Mouse (Mus musculus) forebrain, embryonic 11.5 days (tissue): ENCODE results near the gene Ccdc81. TPM values are rescaled to one million over a fixed set of nuclear protein-coding genes. Genes with fewer than 3 reads are reported as not detected.

ENCODE experiments used
- ATAC-seq: fragments of 200-750 bp; cut with Nextera tagmentation; replicated peaks from 2 replicates; pipeline ENCODE4 v1.8.0; 2017; ENCODE audit warnings: moderate TSS enrichment; ENCODE audit not compliant: low FRiP score
- DNase-seq: peaks from one replicate; pipeline ENCODE4 v3.0.0-alpha.2; 2017; ENCODE audit warnings: low spot score
- H3K27ac ChIP-seq: fragments of 300-500 bp; sonication (generic); 2 replicates; pipeline ENCODE4 v1.5.1; 2014; ENCODE audit warnings: low read depth, low read length
- H3K27me3 ChIP-seq: fragments of 300-500 bp; sonication (generic); 2 replicates; pipeline ENCODE4 v1.6.1; 2014; ENCODE audit warnings: mild to moderate bottlenecking, low read length, mixed read lengths; ENCODE audit not compliant: control insufficient read depth, insufficient read depth
- H3K36me3 ChIP-seq: fragments of 300-500 bp; sonication (generic); 2 replicates; pipeline ENCODE4 v1.6.1; 2014; ENCODE audit warnings: mild to moderate bottlenecking, low read length, moderate library complexity, mixed read lengths; ENCODE audit not compliant: control insufficient read depth, insufficient read depth
- H3K4me1 ChIP-seq: fragments of 300-500 bp; sonication (generic); replicated peaks from 2 replicates; pipeline ENCODE4 v1.6.1; 2014; ENCODE audit warnings: low read length, mixed read lengths; ENCODE audit not compliant: control insufficient read depth, insufficient read depth
- H3K4me2 ChIP-seq: fragments of 300-500 bp; sonication (generic); 2 replicates; pipeline ENCODE4 v1.6.1; 2014; ENCODE audit warnings: low read depth, mild to moderate bottlenecking, low read length, moderate library complexity, mixed read lengths; ENCODE audit not compliant: severe bottlenecking
- H3K4me3 ChIP-seq: fragments of 300-500 bp; sonication (generic); 2 replicates; pipeline ENCODE4 v1.5.1; 2014; ENCODE audit warnings: low read depth, low read length
- H3K9ac ChIP-seq: fragments of 300-500 bp; sonication (generic); 2 replicates; pipeline ENCODE4 v1.6.1; 2014; ENCODE audit warnings: low read length
- H3K9me3 ChIP-seq: fragments of 300-500 bp; sonication (generic); 2 replicates; pipeline ENCODE4 v1.6.1; 2016; ENCODE audit warnings: low read length, mixed read lengths; ENCODE audit not compliant: control insufficient read depth
- WGBS: fragments of 180-500 bp; shearing (Covaris S2); extraction: QIAGEN DNeasy Blood & Tissue Kit; methylation state at CpG from one replicate; pipeline ENCODE4 v1.1.7; 2014; 5-methylcytosine and 5-hydroxymethylcytosine counted together
- polyA plus RNA-seq: library from polyadenylated mRNA; unstranded; fragments of >200 nt; fragmentation: Nextera tagmentation; extraction: Ambion mirVana; gene quantifications from 2 replicates; pipeline ENCODE4 v1.2.1, GENCODE M21; 2014

Ccdc81 gene
- polyA plus RNA-seq, 1 experiment from 2014 or later = 0.11 TPM

- Histone ChIP-seq H3K4me3 (no peak overlapping the region), H3K4me1 (peaks cover 2% of the 10 kb centered on the region; the same call in 1 of the 2 replicates), H3K9me3 (no peaks in the 10 kb centered on the region), H3K27ac (no peak overlapping the region), H3K27me3 (no peaks in the 10 kb centered on the region), H3K9ac (no peak overlapping the region), H3K36me3 (no peaks in the 10 kb centered on the region), H3K4me2 (no peak overlapping the region)
- WGBS = 77% methylated on average over 10 of the region's 10 CpGs
- DNase-seq (no peak), ATAC-seq (no peak)
Observed at GRCm38 (mm10) chr7:89852158-89853095, 51.0 kb downstream of the Ccdc81 start.

- 88% methylated on average over 3 of the region's 3 CpGs for WGBS
- Histone ChIP-seq H3K4me1 (no peaks in the 10 kb centered on the region), H3K9ac (no peak overlapping the region)
Observed at GRCm38 (mm10) chr7:89850510-89850909, 52.9 kb downstream of the Ccdc81 start.

GRCm38 (mm10) chr7:89845669-89846068 lies 57.8 kb downstream of the Ccdc81 start:
- no peak overlapping the region for H3K9ac ChIP-seq
- DNase-seq (no peak), ATAC-seq (no peak)
- H3K27me3 ChIP-seq = no peaks in the 10 kb centered on the region
- no peak overlapping the region for H3K4me3 ChIP-seq
- no peaks in the 10 kb centered on the region for H3K9me3 ChIP-seq
- H3K4me1 ChIP-seq = peaks cover 2% of the 10 kb centered on the region; the same call in 1 of the 2 replicates
- H3K36me3 ChIP-seq = no peaks in the 10 kb centered on the region
- H3K27ac ChIP-seq = no peak overlapping the region
- 78% methylated on average over 4 of the region's 4 CpGs for WGBS
- no peak overlapping the region for H3K4me2 ChIP-seq

More at GRCm38 (mm10) chr7:89850510-89850909, 52.9 kb downstream of the Ccdc81 start:
- DNase-seq (no peak), ATAC-seq (no peak)
- no peaks in the 10 kb centered on the region for H3K9me3 ChIP-seq
- H3K27ac ChIP-seq = no peak overlapping the region
- H3K4me2 ChIP-seq = no peak overlapping the region
- no peaks in the 10 kb centered on the region for H3K36me3 ChIP-seq
- no peak overlapping the region for H3K4me3 ChIP-seq
- no peaks in the 10 kb centered on the region for H3K27me3 ChIP-seq

GRCm38 (mm10) chr7:89843533-89843932 lies 59.9 kb downstream of the Ccdc81 start:
- no peaks in the 10 kb centered on the region for H3K9me3 ChIP-seq
- peaks cover 2% of the 10 kb centered on the region; the same call in 1 of the 2 replicates for H3K4me1 ChIP-seq
- H3K4me2 ChIP-seq = no peak overlapping the region
- no peak overlapping the region for H3K27ac ChIP-seq
- no peak for ATAC-seq
- DNase-seq = no peak
- H3K27me3 ChIP-seq = no peaks in the 10 kb centered on the region
- WGBS = 33% methylated on average over 6 of the region's 6 CpGs
- H3K9ac ChIP-seq = no peak overlapping the region
- H3K4me3 ChIP-seq = no peak overlapping the region
- no peaks in the 10 kb centered on the region for H3K36me3 ChIP-seq

GRCm38 (mm10) chr7:89843121-89843520 lies 60.3 kb downstream of the Ccdc81 start:
- Histone ChIP-seq H3K9me3 (no peaks in the 10 kb centered on the region), H3K27ac (no peak overlapping the region), H3K9ac (no peak overlapping the region), H3K27me3 (no peaks in the 10 kb centered on the region), H3K36me3 (no peaks in the 10 kb centered on the region), H3K4me3 (no peak overlapping the region), H3K4me1 (peaks cover 2% of the 10 kb centered on the region; the same call in 1 of the 2 replicates), H3K4me2 (no peak overlapping the region)
- no peak for ATAC-seq
- WGBS = 61% methylated on average over 6 of the region's 6 CpGs
- DNase-seq = no peak

- ATAC-seq (peak; percentile 47; the same call in 1 of the 2 replicates), DNase-seq (no peak)
- no peak overlapping the region for H3K27ac ChIP-seq
- WGBS = 88% methylated on average over 5 of the region's 5 CpGs
- no peaks in the 10 kb centered on the region for H3K9me3 ChIP-seq
- no peak overlapping the region for H3K9ac ChIP-seq
- no peak overlapping the region for H3K4me3 ChIP-seq
- H3K4me2 ChIP-seq = no peak overlapping the region
- H3K27me3 ChIP-seq = no peaks in the 10 kb centered on the region
- no peaks in the 10 kb centered on the region for H3K36me3 ChIP-seq
- H3K4me1 ChIP-seq = peaks cover 4% of the 10 kb centered on the region; the same call in 1 of the 2 replicates
Observed at GRCm38 (mm10) chr7:89842404-89842715, 61.1 kb downstream of the Ccdc81 start.

- H3K9ac ChIP-seq = no peak overlapping the region
- H3K9me3 ChIP-seq = no peaks in the 10 kb centered on the region
- no peak overlapping the region for H3K4me3 ChIP-seq
- no peak overlapping the region for H3K4me2 ChIP-seq
- H3K27ac ChIP-seq = no peak overlapping the region
- peaks cover 4% of the 10 kb centered on the region; the same call in 1 of the 2 replicates for H3K4me1 ChIP-seq
- peak; percentile 88 for DNase-seq
- H3K36me3 ChIP-seq = no peaks in the 10 kb centered on the region
- ATAC-seq = peak; percentile 89
- no peaks in the 10 kb centered on the region for H3K27me3 ChIP-seq
- WGBS = 37% methylated on average over 15 of the region's 15 CpGs
Observed at GRCm38 (mm10) chr7:89841670-89842403, 61.6 kb downstream of the Ccdc81 start.

GRCm38 (mm10) chr7:89839721-89840120 lies 63.7 kb downstream of the Ccdc81 start:
- Histone ChIP-seq H3K9me3 (no peaks in the 10 kb centered on the region), H3K4me3 (no peak overlapping the region), H3K27ac (no peak overlapping the region), H3K4me1 (peaks cover 4% of the 10 kb centered on the region; the same call in 1 of the 2 replicates), H3K27me3 (no peaks in the 10 kb centered on the region), H3K36me3 (no peaks in the 10 kb centered on the region), H3K9ac (no peak overlapping the region), H3K4me2 (no peak overlapping the region)
- DNase-seq = no peak
- no peak for ATAC-seq
- 88% methylated on average over 8 of the region's 8 CpGs for WGBS
